Mouse (Mus musculus) gastrocnemius, adult 2 months (tissue): ENCODE measurements around the gene Mtx1. TPM values are rescaled to one million over a fixed set of nuclear protein-coding genes. Genes with fewer than 3 reads are reported as not detected.
"Not testable (repeated sequence)": the region's sequence is repeated elsewhere in the genome, so short reads cannot be mapped to it uniquely, and the experiment has no call there.

Experiments
- DNase-seq: peaks from one replicate; pipeline ENCODE4 v3.0.0; 2022
- H3K27ac ChIP-seq: fragments of 200-600 bp; 2 replicates; pipeline ENCODE4 v1.8.1; 2022; ENCODE audit warnings: mild to moderate bottlenecking
- H3K4me3 ChIP-seq: fragments of 200-600 bp; 2 replicates; pipeline ENCODE4 v1.8.1; 2022; ENCODE audit warnings: mild to moderate bottlenecking, moderate library complexity
- CTCF ChIP-seq: fragments of 200-600 bp; IDR thresholded peaks from 2 replicates; pipeline ENCODE4 v1.8.1; 2022; ENCODE audit warnings: antibody characterized with exemption, mild to moderate bottlenecking, moderate library complexity
- intact Hi-C: fragments of 180-260 bp; cut with DNase I; formaldehyde crosslinking; loops from one replicate; pipeline ENCODE4 v1.15.1; 2025
- total RNA-seq, 2 experiments: library from RNA; stranded (reverse); gene quantifications; 2 replicates each; pipeline ENCODE4 v1.2.3; 2021

Mtx1 gene
- total RNA-seq, 2 experiments from 2014 or later: 40.7 to 51.4 TPM

GRCm38 (mm10) chr3:89221167-89221566, 5.7 kb downstream of the Mtx1 start:
- no peak overlapping the region for H3K27ac ChIP-seq
- no peak for DNase-seq
- no peak for TF ChIP-seq CTCF
- intact Hi-C loops: no loop called here
- no peak overlapping the region for H3K4me3 ChIP-seq

- H3K4me3 ChIP-seq: no peak overlapping the region
- intact Hi-C loops: loop anchor here (10.0 kb wide), 1 partner anchor 55 kb away; the partner anchor contains the start of genes Clk2 and Hcn3
- DNase-seq: no peak
- H3K27ac ChIP-seq: no peak overlapping the region
- TF ChIP-seq CTCF: no peak
Observed at GRCm38 (mm10) chr3:89219546-89219945, 7.3 kb downstream of the Mtx1 start.

- intact Hi-C loops: loop anchor here (10.0 kb wide), 1 partner anchor 53 kb away; the partner anchor contains the start of genes Clk2 and Hcn3
- no peak for TF ChIP-seq CTCF
- Histone ChIP-seq H3K27ac (no peak overlapping the region), H3K4me3 (no peak overlapping the region)
- no peak for DNase-seq
Observed at GRCm38 (mm10) chr3:89218271-89218670, 8.6 kb downstream of the Mtx1 start.

GRCm38 (mm10) chr3:89216407-89216806, 10.5 kb downstream of the Mtx1 start:
- not testable (repeated sequence) for DNase-seq
- intact Hi-C loops: loop anchor here (1.0 to 10.0 kb wide), 3 partner anchors 52 to 126 kb away; partner anchors contain the start of genes Clk2 and Hcn3
- Histone ChIP-seq H3K4me3 (peak overlapping the region; percentile 92; the same call in 1 of the 2 replicates), H3K27ac (peak overlapping the region; percentile 95; the same call in 1 of the 2 replicates)

- intact Hi-C loops: loop anchor here (1.0 to 10.0 kb wide), 4 partner anchors 19 to 126 kb away; partner anchors contain the start of genes Clk2 and Hcn3
- Histone ChIP-seq H3K4me3 (peak overlapping the region; percentile 92), H3K27ac (peak overlapping the region; percentile 95)
- TF ChIP-seq CTCF: peak; percentile 93
- DNase-seq: peak; percentile 85
Observed at GRCm38 (mm10) chr3:89215853-89216252, 11.0 kb downstream of the Mtx1 start.

- Histone ChIP-seq H3K27ac (peak within 1 kb of the TSS; percentile 95), H3K4me3 (peak within 1 kb of the TSS; percentile 92)
- peak; percentile 64 for DNase-seq
- no peak for TF ChIP-seq CTCF
- intact Hi-C loops: loop anchor here (2.0 to 10.0 kb wide), 2 partner anchors 18 to 50 kb away; partner anchors contain the start of genes Clk2 and Hcn3
Observed at GRCm38 (mm10) chr3:89214681-89215411, 12.0 kb downstream of the Mtx1 start, which contains the start of gene Thbs3. Thbs3 (plus strand) TSS chr3:89215180.

GRCm38 (mm10) chr3:89213803-89214530, 12.9 kb downstream of the Mtx1 start:
- DNase-seq: peak; percentile 96
- no peak for TF ChIP-seq CTCF
- Histone ChIP-seq H3K27ac (peak overlapping the region; percentile 95), H3K4me3 (peak overlapping the region; percentile 92)
- intact Hi-C loops: loop anchor here (2.0 to 10.0 kb wide), 2 partner anchors 17 to 49 kb away; partner anchors contain the start of genes Clk2 and Hcn3

- no peak for TF ChIP-seq CTCF
- H3K27ac ChIP-seq: peak overlapping the region; percentile 8; the same call in 1 of the 2 replicates
- intact Hi-C loops: loop anchor here (10.0 kb wide), 1 partner anchor 46 kb away; the partner anchor contains the start of genes Clk2 and Hcn3
- DNase-seq: peak; percentile 50
- H3K4me3 ChIP-seq: no peak overlapping the region
Observed at GRCm38 (mm10) chr3:89210731-89211130, 16.2 kb downstream of the Mtx1 start.

GRCm38 (mm10) chr3:89210162-89210561, 16.7 kb downstream of the Mtx1 start:
- no peak for DNase-seq
- H3K4me3 ChIP-seq: no peak overlapping the region
- intact Hi-C loops: loop anchor here (10.0 kb wide), 1 partner anchor 45 kb away; the partner anchor contains the start of genes Clk2 and Hcn3
- no peak overlapping the region for H3K27ac ChIP-seq
- TF ChIP-seq CTCF: no peak

GRCm38 (mm10) chr3:89209731-89210130, 17.2 kb downstream of the Mtx1 start:
- DNase-seq: no peak
- Histone ChIP-seq H3K27ac (no peak overlapping the region), H3K4me3 (no peak overlapping the region)
- intact Hi-C loops: loop anchor here (10.0 kb wide), 1 partner anchor 45 kb away; the partner anchor contains the start of genes Clk2 and Hcn3
- no peak for TF ChIP-seq CTCF

- no peak for DNase-seq
Observed at GRCm38 (mm10) chr3:89208736-89209135, 18.2 kb downstream of the Mtx1 start.

GRCm38 (mm10) chr3:89208075-89208657, 18.7 kb downstream of the Mtx1 start:
- Histone ChIP-seq H3K4me3 (no peak overlapping the region), H3K27ac (no peak overlapping the region)
- TF ChIP-seq CTCF: no peak
- intact Hi-C loops: no loop called here
- DNase-seq: no peak

More at GRCm38 (mm10) chr3:89208736-89209135, 18.2 kb downstream of the Mtx1 start:
- H3K27ac ChIP-seq: no peak overlapping the region
- no peak for TF ChIP-seq CTCF
- no peak overlapping the region for H3K4me3 ChIP-seq
- intact Hi-C loops: no loop called here
